Mouse (Mus musculus) ZHBTc4 (cell line): ENCODE measurements around the gene Gm1123.

Source experiments
- DNase-seq: peaks from one replicate; pipeline ENCODE4 v3.0.0-alpha.2; 2011; ENCODE audit warnings: low read depth, low spot score

The Gm1123 gene

DNA sequence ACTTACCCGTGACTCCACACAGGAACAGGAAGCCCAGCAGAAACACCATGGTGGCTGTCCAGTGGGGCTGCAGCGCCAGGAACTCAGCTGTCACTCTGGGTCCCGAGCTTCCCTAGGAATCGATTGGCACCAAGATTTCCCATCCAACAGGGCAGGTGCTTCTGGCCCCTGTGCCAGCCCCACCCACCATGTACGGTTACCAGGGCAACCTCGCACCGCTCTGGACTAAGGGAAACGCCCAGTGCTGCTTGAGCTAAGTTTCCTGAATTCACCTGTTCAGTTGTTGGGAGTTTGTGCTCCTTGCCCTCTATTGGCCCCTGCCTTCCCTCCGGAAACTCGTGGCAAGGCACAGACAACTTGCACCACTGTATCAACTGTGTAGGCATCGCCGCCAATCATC lies at the start of gene Gm1123:
Gene Gm1123, minus strand, starts transcription at position 141 of the 400 bp plus-strand sequence.
- DNase-seq, result peak; percentile 67

GRCm38 (mm10) chr9:99081718-99082117 lies 46.2 kb upstream of the Gm1123 start:
- DNase-seq, result no peak

- no peak for DNase-seq
Observed at GRCm38 (mm10) chr9:99081308-99081707, 45.8 kb upstream of the Gm1123 start.

DNA sequence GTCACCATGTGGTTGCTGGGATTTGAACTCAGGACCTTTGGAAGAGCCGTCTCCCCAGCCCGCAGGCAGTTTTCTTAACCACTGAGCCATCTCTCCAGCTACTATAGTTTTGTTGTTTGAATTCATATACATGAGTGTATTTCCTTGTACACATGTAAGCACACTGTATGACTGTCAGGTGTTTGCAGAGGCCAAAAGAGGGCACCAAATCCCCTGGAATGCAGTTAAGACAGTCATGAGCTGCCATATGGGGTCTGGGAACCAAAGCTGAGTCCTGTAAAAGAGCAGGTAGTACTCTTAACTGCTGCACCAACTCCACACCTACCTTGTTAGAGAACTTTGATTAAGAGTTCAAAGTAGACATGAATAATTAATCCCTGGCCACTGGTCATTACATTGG lies 45.1 kb upstream of the Gm1123 start:
- peak; percentile 28 for DNase-seq

- DNase-seq, result no peak
Observed at GRCm38 (mm10) chr9:99074462-99074861, 38.9 kb upstream of the Gm1123 start.

DNA sequence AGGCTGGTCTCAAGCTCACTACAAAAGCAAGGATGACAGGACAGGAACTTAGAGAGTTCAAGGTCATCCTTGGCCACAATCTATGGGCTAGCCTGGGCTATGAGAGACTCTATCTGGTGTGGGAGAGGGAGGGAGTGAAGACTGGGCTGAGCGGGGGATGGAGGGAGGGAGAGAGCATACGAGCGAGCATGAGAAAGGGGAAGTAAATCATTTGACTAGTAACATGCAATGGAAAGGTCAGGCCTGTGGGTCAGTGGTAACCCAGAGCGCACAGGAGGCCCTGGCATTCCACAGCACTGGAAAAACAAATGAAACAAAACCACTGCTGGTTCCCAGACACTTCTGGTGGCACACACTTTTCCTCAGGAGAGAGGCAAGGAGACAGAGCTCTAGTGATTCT lies 37.0 kb upstream of the Gm1123 start:
- DNase-seq, result no peak

GRCm38 (mm10) chr9:99065311-99065710 lies 29.8 kb upstream of the Gm1123 start:
- no peak for DNase-seq

- no peak for DNase-seq
Observed at GRCm38 (mm10) chr9:99064216-99064615, 28.7 kb upstream of the Gm1123 start.

DNA sequence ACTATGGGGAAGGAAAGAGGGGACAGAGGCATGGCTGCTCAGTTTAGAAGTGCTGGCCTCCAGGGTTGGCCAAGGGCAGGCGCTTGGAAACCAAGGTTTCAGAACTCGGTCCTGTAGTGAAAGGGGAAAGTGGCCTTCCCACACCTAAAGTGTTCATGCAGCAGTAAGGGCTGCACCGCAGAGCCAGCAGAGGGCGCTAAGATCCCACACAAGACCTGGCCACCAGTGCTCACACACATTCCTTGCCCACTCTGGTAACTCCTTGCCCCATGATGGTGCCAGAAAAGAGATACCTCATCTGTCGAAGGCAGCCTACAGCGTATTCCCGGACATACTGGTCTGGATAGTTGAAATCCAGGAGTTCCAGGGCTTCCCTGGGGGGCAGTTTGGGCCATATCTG lies 27.0 kb upstream of the Gm1123 start:
- DNase-seq, result peak; percentile 84

DNA sequence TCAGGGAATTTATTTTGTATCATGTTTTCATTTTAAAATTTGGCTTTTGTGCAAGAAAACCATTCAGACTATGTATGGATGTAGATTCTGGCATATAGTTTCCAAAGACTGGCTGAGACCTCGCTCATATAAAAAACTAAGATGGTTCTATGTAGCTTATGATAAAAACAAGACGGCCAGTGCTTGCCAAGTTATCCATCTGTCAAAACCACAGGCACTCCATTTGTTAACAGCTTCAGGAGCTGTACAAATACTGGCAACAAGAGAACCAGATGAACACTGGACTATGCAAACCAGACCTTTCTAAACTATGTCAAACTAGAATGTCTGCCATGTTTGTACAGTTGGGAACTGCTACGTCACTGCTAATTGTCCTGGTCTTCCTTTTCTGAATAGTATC lies 22.2 kb upstream of the Gm1123 start:
- DNase-seq, result no peak

- DNase-seq, result no peak
Observed at GRCm38 (mm10) chr9:99049760-99050159, 14.2 kb upstream of the Gm1123 start.

- DNase-seq, result no peak
Observed at GRCm38 (mm10) chr9:99048724-99049250, 13.3 kb upstream of the Gm1123 start.

GRCm38 (mm10) chr9:99044761-99045160 lies 9.2 kb upstream of the Gm1123 start:
- DNase-seq, result no peak

- DNase-seq, result no peak
Observed at GRCm38 (mm10) chr9:99042641-99043040, 7.1 kb upstream of the Gm1123 start.

DNA sequence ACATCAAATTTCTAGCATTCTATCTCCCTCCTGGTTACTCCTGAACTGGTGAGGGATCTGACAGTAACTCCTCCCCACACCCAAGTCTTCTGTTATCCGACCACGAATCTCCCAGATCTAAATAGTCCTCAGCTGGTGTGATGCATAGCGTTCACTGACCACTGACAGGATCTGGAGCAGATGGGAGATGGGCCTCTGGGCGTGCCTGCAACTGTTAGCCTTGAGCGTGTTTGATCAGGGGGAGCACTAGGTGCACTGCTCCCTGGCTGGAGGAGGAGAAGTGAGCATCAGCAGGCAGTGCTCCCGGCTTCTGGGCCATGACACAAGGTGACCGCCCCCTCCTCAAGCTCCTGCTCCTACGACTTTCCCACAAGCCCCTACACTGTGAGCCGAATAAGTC lies 6.5 kb upstream of the Gm1123 start:
- no peak for DNase-seq

DNA sequence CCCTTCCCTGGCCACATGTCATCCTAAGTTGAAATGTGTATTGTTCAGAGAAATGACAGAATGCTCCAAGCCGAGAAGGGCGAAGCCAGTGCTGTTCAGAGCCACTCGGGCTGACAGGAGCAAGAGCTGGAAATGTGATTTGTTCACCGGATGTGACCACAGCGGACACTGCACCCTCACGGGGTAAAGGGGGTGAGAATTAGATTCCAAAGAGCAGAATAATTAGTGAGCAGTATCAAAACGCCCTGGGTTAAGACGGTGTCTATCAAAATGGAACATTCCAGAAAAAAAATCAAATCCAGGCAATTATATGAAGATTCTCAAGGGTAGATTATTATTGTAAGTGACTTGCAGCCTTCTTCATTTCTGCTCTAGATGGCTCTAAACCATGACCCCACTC lies 1.4 kb downstream of the Gm1123 start:
- DNase-seq, result no peak

DNA sequence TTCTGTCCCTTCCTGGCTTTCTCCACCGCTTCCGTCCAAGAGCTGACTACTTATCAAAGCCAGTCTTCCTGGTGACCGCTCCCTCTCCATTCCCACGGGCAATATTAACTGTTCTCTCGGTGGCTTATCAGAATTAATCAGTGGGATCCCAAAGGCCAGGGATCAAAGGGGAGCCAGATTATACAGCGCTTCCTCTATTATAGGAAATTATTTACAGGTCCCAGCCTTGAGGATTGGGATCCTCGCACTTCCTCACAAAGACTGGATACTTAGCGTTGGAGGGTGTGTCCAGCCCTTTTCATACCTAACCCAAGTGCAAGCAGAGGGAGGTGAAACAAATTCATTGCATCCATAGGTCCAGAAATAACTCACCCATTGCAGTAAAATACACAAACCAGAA lies 3.5 kb downstream of the Gm1123 start:
- DNase-seq, result no peak

- peak; percentile 83 for DNase-seq
Observed at GRCm38 (mm10) chr9:99021751-99022150, 13.8 kb downstream of the Gm1123 start.

- DNase-seq, result no peak
Observed at GRCm38 (mm10) chr9:99021166-99021565, 14.3 kb downstream of the Gm1123 start.

DNA sequence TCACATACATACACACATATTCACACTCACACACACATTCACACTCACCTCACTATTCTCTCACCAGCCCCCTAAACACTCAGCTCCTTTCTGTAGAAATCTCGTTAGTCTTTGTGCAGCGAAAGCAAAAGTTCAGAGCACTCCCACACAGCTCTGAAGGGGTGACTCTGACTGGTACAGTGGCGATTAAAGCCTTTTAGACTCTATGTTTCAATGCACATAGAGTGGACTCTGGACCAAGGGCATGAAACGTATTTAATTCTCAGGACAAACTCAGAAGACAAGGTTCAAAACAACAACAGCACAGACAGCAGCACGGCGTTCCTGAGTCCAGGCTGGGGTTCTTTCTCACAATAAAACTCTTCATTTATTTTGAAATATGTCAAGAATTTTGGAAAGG lies 17.8 kb downstream of the Gm1123 start:
- DNase-seq, result no peak

- DNase-seq, result no peak
Observed at GRCm38 (mm10) chr9:99016759-99017158, 18.8 kb downstream of the Gm1123 start.

DNA sequence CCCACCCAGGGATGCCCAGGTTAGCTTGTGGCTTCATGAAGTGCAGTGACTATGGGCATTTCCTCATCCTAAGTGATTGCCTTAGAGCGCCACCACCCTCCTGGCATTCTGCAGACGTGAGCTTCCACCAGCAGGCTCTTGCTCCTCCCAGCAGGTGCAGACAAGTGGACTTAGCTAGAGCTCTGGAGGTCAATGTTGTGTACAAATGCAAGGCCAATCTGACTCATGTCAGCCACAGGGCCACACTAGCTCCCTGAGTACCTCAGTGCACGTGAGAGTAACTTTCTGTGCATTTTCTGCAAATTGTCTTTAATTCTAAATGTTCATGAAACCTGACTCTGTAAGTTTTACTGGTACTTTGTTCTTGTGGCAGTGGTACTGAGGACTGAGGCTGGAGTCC lies 19.2 kb downstream of the Gm1123 start:
- DNase-seq, result no peak

- DNase-seq, result no peak
Observed at GRCm38 (mm10) chr9:99009898-99010199, 25.7 kb downstream of the Gm1123 start.

- DNase-seq, result no peak
Observed at GRCm38 (mm10) chr9:99009069-99009897, 26.2 kb downstream of the Gm1123 start.
